Mouse (Mus musculus) layer of hippocampus, postnatal 25 days (tissue): Measurements from ENCODE around the gene Amot. TPM values are rescaled to one million over a fixed set of nuclear protein-coding genes. Genes with fewer than 3 reads are reported as not detected.

ENCODE experiments used
- total RNA-seq, 2 experiments: library from RNA; stranded (reverse); gene quantifications; 2 replicates each; pipeline ENCODE4 v1.2.3; 2021

Amot gene
- total RNA-seq, 2 experiments from 2014 or later: 29.6 to 30.0 TPM

Other genes starting within 250 kb of the Amot start
- 1 to 10 TPM; 2.0 to 4.4 TPM for gene Lhfpl1, start 156.1 kb downstream of the Amot start, total RNA-seq